Mouse (Mus musculus) G1E (cell line): Measurements from ENCODE around the gene Sidt1. TPM values are rescaled to one million over a fixed set of nuclear protein-coding genes. Genes with fewer than 3 reads are reported as not detected.

Experiments used
- ATAC-seq: 2 replicates; pipeline ENCODE4 v1.8.0; 2016; ENCODE audit warnings: mild to moderate bottlenecking; ENCODE audit not compliant: insufficient number of reproducible peaks, poor library complexity, low FRiP score, severe bottlenecking; ENCODE audit errors: extremely low read depth
- DNase-seq: peaks from one replicate; pipeline ENCODE4 v3.0.0; 2012; ENCODE audit warnings: low spot score
- H3K27me3 ChIP-seq: 2 replicates; pipeline ENCODE4 v1.6.1; 2012; ENCODE audit warnings: mild to moderate bottlenecking, low read length, inconsistent platforms; ENCODE audit not compliant: insufficient read depth
- H3K36me3 ChIP-seq: replicated peaks from 2 replicates; pipeline ENCODE3; 2012; ENCODE audit warnings: mild to moderate bottlenecking, inconsistent platforms
- H3K4me1 ChIP-seq: 2 replicates; pipeline ENCODE4 v1.6.1; 2012; ENCODE audit warnings: low read depth, low read length, inconsistent platforms, mixed read lengths; ENCODE audit not compliant: insufficient read depth
- H3K4me3 ChIP-seq: 2 replicates; pipeline ENCODE4 v1.5.1; 2012; ENCODE audit warnings: low read depth, mild to moderate bottlenecking, inconsistent platforms, low read length, moderate library complexity, mixed read lengths
- H3K9me3 ChIP-seq: replicated peaks from 2 replicates; pipeline ENCODE4 v1.6.1; 2012; ENCODE audit warnings: inconsistent platforms
- CTCF ChIP-seq: IDR thresholded peaks from 2 replicates; pipeline ENCODE4 v1.5.1; 2012; ENCODE audit warnings: low read depth, low read length, inconsistent platforms, mixed read lengths
- GATA1 ChIP-seq: IDR thresholded peaks from 2 replicates; pipeline ENCODE4 v1.6.1; 2012; ENCODE audit warnings: borderline replicate concordance, low read length, inconsistent platforms, mixed read lengths
- GATA2 ChIP-seq: IDR thresholded peaks from 2 replicates; pipeline ENCODE4 v1.6.1; 2012; ENCODE audit warnings: low read depth, low read length, inconsistent platforms, borderline replicate concordance
- POLR2AphosphoS5 ChIP-seq: IDR thresholded peaks from 2 replicates; pipeline ENCODE4 v1.6.1; 2012; ENCODE audit warnings: low read depth, low read length, inconsistent platforms; ENCODE audit not compliant: insufficient replicate concordance
- TAL1 ChIP-seq: conservative IDR thresholded peaks from 2 replicates; pipeline ENCODE4 v1.6.1; 2012; ENCODE audit warnings: low read depth, low read length, inconsistent platforms, mixed read lengths
- polyA plus RNA-seq: library from polyadenylated mRNA; stranded (reverse); fragments of >175 nt; gene quantifications from 2 replicates; pipeline ENCODE4 v1.2.3, GENCODE M21; 2012
- total RNA-seq, 2 experiments: library from RNA; stranded (forward) in 1 of 2; stranded (reverse) in 1 of 2; fragments of 200-1000 nt in 1 of 2; fragments of >200 nt in 1 of 2; fragmentation: Nextera tagmentation in 1 of 2; gene quantifications; 2 replicates each; pipeline ENCODE4 v1.2.3; 2014 to 2017

Sidt1 gene
- total RNA-seq (2014; fragmentation: Nextera tagmentation) (not detected in 2 replicates), total RNA-seq (2017) (1.1 TPM in 1 of 2 replicates, not detected in the other), polyA plus RNA-seq (not detected in 2 replicates)

DNA sequence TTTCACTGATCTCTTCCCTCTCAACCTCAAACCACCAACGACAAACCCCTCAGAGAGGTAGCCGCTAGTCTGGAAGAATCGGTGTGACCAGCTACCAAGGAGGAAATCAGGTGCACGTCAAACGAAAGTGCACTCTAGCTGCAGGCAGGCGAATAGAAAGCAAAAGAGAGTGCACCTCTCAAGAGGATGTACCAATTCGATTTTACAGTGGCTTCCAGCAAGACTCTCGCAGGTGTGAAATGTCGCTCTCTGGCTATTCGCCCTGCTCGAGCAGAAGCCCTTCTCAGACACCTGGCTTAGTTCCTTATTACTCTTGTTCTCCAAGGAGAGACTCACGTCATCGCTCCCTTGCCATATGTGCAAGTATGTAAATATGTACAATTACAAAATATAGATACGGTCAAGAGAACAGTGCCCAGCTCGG lies at the start of gene Sidt1:
Gene Sidt1 (minus strand): TSS at position 336 of the 424 bp plus-strand sequence.
- ATAC-seq = no peak

DNA sequence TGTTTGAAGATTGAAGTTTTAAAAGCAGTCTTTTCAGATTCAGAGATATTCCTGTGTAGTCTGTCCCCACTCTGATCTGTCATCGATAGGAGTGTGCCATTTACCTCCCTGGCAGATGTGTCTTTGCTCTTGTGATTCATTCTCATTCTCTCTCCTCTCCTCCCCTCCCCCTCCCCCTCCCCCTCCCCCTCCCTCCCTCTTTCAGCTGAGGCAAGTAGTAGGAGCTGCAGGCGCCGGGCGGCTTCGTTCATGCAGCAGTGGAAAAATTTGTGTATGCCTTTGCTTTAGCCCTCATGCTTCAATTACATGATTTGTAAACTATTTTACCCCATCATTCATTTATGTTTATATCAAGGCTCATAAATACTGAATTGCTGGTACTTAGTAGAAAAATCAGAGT lies 48.6 kb upstream of the Sidt1 start:
- Histone ChIP-seq H3K9me3 (no peaks in the 10 kb centered on the region), H3K27me3 (no peaks in the 10 kb centered on the region), H3K4me1 (no peaks in the 10 kb centered on the region), H3K4me3 (no peak overlapping the region), H3K36me3 (peaks cover 68% of the 10 kb centered on the region)
- ATAC-seq (no peak), DNase-seq (no peak)
- TF ChIP-seq TAL1 (no peak), GATA2 (no peak), GATA1 (no peak), POLR2AphosphoS5 (no peak)

More for the DNA sequence above, at the start of gene Sidt1:
- TF ChIP-seq GATA1 (no peak), GATA2 (no peak), TAL1 (no peak), CTCF (no peak), POLR2AphosphoS5 (no peak)
- Histone ChIP-seq H3K4me1 (peaks cover 4% of the 10 kb centered on the region; the same call in 1 of the 2 replicates), H3K9me3 (no peaks in the 10 kb centered on the region; the same call in 1 of the 2 replicates), H3K27me3 (peaks cover 12% of the 10 kb centered on the region; the same call in 1 of the 2 replicates), H3K4me3 (peak within 1 kb of the TSS; percentile 32; the same call in 1 of the 2 replicates), H3K36me3 (no peaks in the 10 kb centered on the region)
- DNase-seq = no peak

- peaks cover 69% of the 10 kb centered on the region for H3K36me3 ChIP-seq
- ATAC-seq (no peak), DNase-seq (no peak)
- no peaks in the 10 kb centered on the region for H3K9me3 ChIP-seq
- no peak overlapping the region for H3K4me3 ChIP-seq
- H3K27me3 ChIP-seq = no peaks in the 10 kb centered on the region
- TF ChIP-seq CTCF (no peak), GATA2 (no peak), POLR2AphosphoS5 (no peak), TAL1 (no peak), GATA1 (no peak)
- H3K4me1 ChIP-seq = no peaks in the 10 kb centered on the region
Measured at GRCm38 (mm10) chr16:44380006-44380405, 47.0 kb upstream of the Sidt1 start.

GRCm38 (mm10) chr16:44375459-44375858 lies 42.5 kb upstream of the Sidt1 start:
- TF ChIP-seq GATA1 (no peak), GATA2 (no peak), POLR2AphosphoS5 (no peak), TAL1 (no peak), CTCF (no peak)
- Histone ChIP-seq H3K9me3 (no peaks in the 10 kb centered on the region), H3K27me3 (no peaks in the 10 kb centered on the region), H3K36me3 (peaks cover 84% of the 10 kb centered on the region), H3K4me1 (no peaks in the 10 kb centered on the region), H3K4me3 (no peak overlapping the region)
- DNase-seq (no peak), ATAC-seq (no peak)

GRCm38 (mm10) chr16:44365522-44365921 lies 32.5 kb upstream of the Sidt1 start:
- TF ChIP-seq GATA2 = no peak
- no peak for TF ChIP-seq TAL1
- no peak for TF ChIP-seq CTCF
- TF ChIP-seq GATA1 = no peak
- TF ChIP-seq POLR2AphosphoS5 = no peak
- no peaks in the 10 kb centered on the region; the same call in 1 of the 2 replicates for H3K4me1 ChIP-seq
- no peak for DNase-seq
- H3K36me3 ChIP-seq = peaks cover 59% of the 10 kb centered on the region
- no peak overlapping the region for H3K4me3 ChIP-seq
- ATAC-seq = peak; percentile 34
- no peaks in the 10 kb centered on the region for H3K27me3 ChIP-seq
- no peaks in the 10 kb centered on the region for H3K9me3 ChIP-seq

- Histone ChIP-seq H3K27me3 (no peaks in the 10 kb centered on the region), H3K36me3 (peaks cover 50% of the 10 kb centered on the region), H3K4me1 (peaks cover 6% of the 10 kb centered on the region; the same call in 1 of the 2 replicates), H3K9me3 (no peaks in the 10 kb centered on the region), H3K4me3 (no peak overlapping the region)
- ATAC-seq (no peak), DNase-seq (no peak)
- TF ChIP-seq TAL1 (no peak), CTCF (peak; percentile 35; the same call in 1 of the 2 replicates)
Measured at GRCm38 (mm10) chr16:44361921-44362890, 29.2 kb upstream of the Sidt1 start.
